Mouse (Mus musculus): ENCODE results near the gene Snrnp200.
"Not testable (repeated sequence)": the region's sequence is repeated elsewhere in the genome, so short reads cannot be mapped to it uniquely, and the experiment has no call there.

Gene Snrnp200

GRCm38 (mm10) chr2:127254604-127255134 lies 46.5 kb downstream of the Snrnp200 start:
- DNase-seq (ENCODE audit: low spot score in 2 of 2), result no peak

GRCm38 (mm10) chr2:127255294-127255693 lies 47.1 kb downstream of the Snrnp200 start:
- no peak for DNase-seq (ENCODE audit: low spot score in 2 of 2)

- DNase-seq (ENCODE audit: low spot score in 2 of 2), result no peak
Measured at GRCm38 (mm10) chr2:127259340-127259739, 51.2 kb downstream of the Snrnp200 start.

- no peak for DNase-seq (ENCODE audit: low spot score in 2 of 2)
Measured at GRCm38 (mm10) chr2:127262480-127262879, 54.3 kb downstream of the Snrnp200 start.

- DNase-seq (ENCODE audit: low spot score in 2 of 2), result no peak
Measured at GRCm38 (mm10) chr2:127267854-127268253, 59.7 kb downstream of the Snrnp200 start.

GRCm38 (mm10) chr2:127269491-127270299 lies 61.5 kb downstream of the Snrnp200 start, which contains the start of gene Stard7:
Gene Stard7, plus strand, starts transcription at chr2:127270218.
- DNase-seq (ENCODE audit: low spot score in 2 of 2), result peak; percentile 94

- peak; percentile 71 to 80 for DNase-seq (ENCODE audit: low spot score in 2 of 2)
Measured at GRCm38 (mm10) chr2:127270300-127271041, 62.3 kb downstream of the Snrnp200 start.

GRCm38 (mm10) chr2:127271042-127271515 lies 62.9 kb downstream of the Snrnp200 start:
- no peak for DNase-seq (ENCODE audit: low spot score in 2 of 2)

- not testable (repeated sequence) for DNase-seq (ENCODE audit: low spot score in 2 of 2)
Measured at GRCm38 (mm10) chr2:127272049-127272448, 63.9 kb downstream of the Snrnp200 start.

- no peak for DNase-seq (ENCODE audit: low spot score in 2 of 2)
Measured at GRCm38 (mm10) chr2:127272806-127273205, 64.6 kb downstream of the Snrnp200 start.

- DNase-seq (ENCODE audit: low spot score in 2 of 2), result no peak
Measured at GRCm38 (mm10) chr2:127274590-127274989, 66.4 kb downstream of the Snrnp200 start.

- DNase-seq (ENCODE audit: low spot score in 2 of 2), result no peak
Measured at GRCm38 (mm10) chr2:127275551-127276320, 67.5 kb downstream of the Snrnp200 start.

GRCm38 (mm10) chr2:127278162-127278561 lies 70.0 kb downstream of the Snrnp200 start:
- no peak for DNase-seq (ENCODE audit: low spot score in 2 of 2)

All from spleen, postnatal 14 days (tissue).